Mouse (Mus musculus) v-Abl transformed pro-B cells (cell line): ENCODE data around the gene Col4a1.

Experiments
- in situ Hi-C, 2 experiments: fragments of 400-800 bp; cut with MboI; formaldehyde crosslinking; loops; one replicate each; pipeline ENCODE4 v1.15.1; 2025; ENCODE audit not compliant: unreplicated experiment in 2 of 2

Col4a1 gene

GRCm38 (mm10) chr8:11312349-11313175 lies at the start of gene Col4a1, which contains the start of gene Col4a2:
Gene Col4a1, minus strand, starts transcription at chr8:11312826.
Gene Col4a2, plus strand, starts transcription at chr8:11312805.
- in situ Hi-C loops, result no loop called here

GRCm38 (mm10) chr8:11361546-11362277 lies 49.1 kb upstream of the Col4a1 start:
- in situ Hi-C loops, result no loop called here

- in situ Hi-C loops, result no loop called here
Observed at GRCm38 (mm10) chr8:11359846-11360245, 47.2 kb upstream of the Col4a1 start.

GRCm38 (mm10) chr8:11357921-11358436 lies 45.4 kb upstream of the Col4a1 start:
- in situ Hi-C loops, result no loop called here

GRCm38 (mm10) chr8:11356776-11357175 lies 44.1 kb upstream of the Col4a1 start:
- in situ Hi-C loops, result no loop called here

- in situ Hi-C loops, result no loop called here
Observed at GRCm38 (mm10) chr8:11355900-11356299, 43.3 kb upstream of the Col4a1 start.

GRCm38 (mm10) chr8:11354800-11355451 lies 42.3 kb upstream of the Col4a1 start:
- in situ Hi-C loops, result no loop called here

GRCm38 (mm10) chr8:11352514-11352913 lies 39.9 kb upstream of the Col4a1 start:
- in situ Hi-C loops, result no loop called here

GRCm38 (mm10) chr8:11351355-11351754 lies 38.7 kb upstream of the Col4a1 start:
- in situ Hi-C loops, result no loop called here

GRCm38 (mm10) chr8:11348622-11349021 lies 36.0 kb upstream of the Col4a1 start:
- in situ Hi-C loops, result no loop called here

GRCm38 (mm10) chr8:11347699-11348098 lies 35.1 kb upstream of the Col4a1 start:
- in situ Hi-C loops, result no loop called here

- in situ Hi-C loops, result no loop called here
Observed at GRCm38 (mm10) chr8:11346225-11346624, 33.6 kb upstream of the Col4a1 start.

GRCm38 (mm10) chr8:11344459-11344858 lies 31.8 kb upstream of the Col4a1 start:
- in situ Hi-C loops, result no loop called here

- in situ Hi-C loops, result no loop called here
Observed at GRCm38 (mm10) chr8:11341111-11341566, 28.5 kb upstream of the Col4a1 start.

- in situ Hi-C loops, result no loop called here
Observed at GRCm38 (mm10) chr8:11340310-11341110, 27.9 kb upstream of the Col4a1 start.

GRCm38 (mm10) chr8:11338507-11338906 lies 25.9 kb upstream of the Col4a1 start:
- in situ Hi-C loops, result no loop called here

- in situ Hi-C loops, result no loop called here
Observed at GRCm38 (mm10) chr8:11337642-11338041, 25.0 kb upstream of the Col4a1 start.

GRCm38 (mm10) chr8:11336346-11336745 lies 23.7 kb upstream of the Col4a1 start:
- in situ Hi-C loops, result no loop called here

- in situ Hi-C loops, result no loop called here
Observed at GRCm38 (mm10) chr8:11335238-11335637, 22.6 kb upstream of the Col4a1 start.

GRCm38 (mm10) chr8:11334493-11334892 lies 21.9 kb upstream of the Col4a1 start:
- in situ Hi-C loops, result no loop called here
